Mouse (Mus musculus) activated CD4-positive, CD25-positive, alpha-beta regulatory T cell, adult 9 weeks (primary cell): ENCODE data around the gene Lyst. TPM values are rescaled to one million over a fixed set of nuclear protein-coding genes. Genes with fewer than 3 reads are reported as not detected.

Source experiments
- polyA plus RNA-seq: library from polyadenylated mRNA; unstranded; fragments of 100-300 nt; shearing (Covaris generic); gene quantifications from one replicate; pipeline ENCODE4 v1.2.1, GENCODE M21; 2017

Gene Lyst
- polyA plus RNA-seq, result 20.6 TPM

GRCm38 (mm10) chr13:13590048-13591011 lies at the start of gene Lyst:
Lyst (plus strand) TSS chr13:13590397.

GRCm38 (mm10) chr13:13783894-13784419 lies 193.8 kb downstream of the Lyst start, which contains the start of gene Gng4:
Gng4 (plus strand) TSS chr13:13784059.

Other genes with a start within 250 kb of the Lyst start
- gene Gpr137b, start 196.4 kb upstream of the Lyst start, polyA plus RNA-seq, result 3.4 TPM
- 0.29 TPM for gene Nid1, start 152.8 kb upstream of the Lyst start, polyA plus RNA-seq
- gene Gng4, start 193.7 kb downstream of the Lyst start, polyA plus RNA-seq, result not detected